In genomic region chr10:107858684-107859083, GRCm38 (mm10) we compare ENCODE assay signal across 9 mouse cellular contexts. TPM values are rescaled to one million over a fixed set of nuclear protein-coding genes. Genes with fewer than 3 reads are reported as not detected.
A peak's percentile ranks its signal among the peaks of the same experiment; 100 is the strongest.
DNase-seq lines count a peak whose midpoint lies in the region; ATAC-seq lines count a peak whose summit lies in the region.
"Had no signal": no experiment of that assay in that cellular context is flagged by ENCODE, and none has a peak within 500 bp of the region (broad histone marks: within the 10 kb centered on the region; RNA-seq: fewer than 3 reads in every experiment).

No protein-coding gene starts in this region.

- DNase-seq in heart, adult 18-20 months = peak; percentile 14 to 60
- no peak for DNase-seq in heart, adult 11 months
- peak; percentile 11 to 34 for DNase-seq in cerebellum, postnatal 25 days
- DNase-seq in layer of hippocampus, adult 9-10 months (ENCODE audit: low spot score) = peak; percentile 27
- peak; percentile 12 for DNase-seq in midbrain, embryonic 10.5 days (ENCODE audit: low spot score)
- no peak for DNase-seq in gastrocnemius, postnatal 10 days
- DNase-seq: liver, embryonic 13.5 days had no signal

- no peaks in the 10 kb centered on the region for H3K9me3 ChIP-seq in midbrain, embryonic 10.5 days (replicated peaks)
- H3K9me3 ChIP-seq: liver, embryonic 13.5 days had no signal

- H3K36me3 ChIP-seq in midbrain, embryonic 10.5 days = no peaks in the 10 kb centered on the region
- H3K36me3 ChIP-seq: liver, embryonic 13.5 days had no signal

- peak; percentile 66 for ATAC-seq in CD4-positive, CD25-positive, alpha-beta regulatory T cell, adult 4 months
- ATAC-seq in hematopoietic stem cell, adult 5-6 weeks (replicated peaks in 1 of 2; ENCODE audit: insufficient read depth in 1 of 2, low FRiP score in 2 of 2, low TSS enrichment in 1 of 2, low read depth in 1 of 2, poor library complexity in 2 of 2, severe bottlenecking in 2 of 2) = peak; percentile 78 to 79; a peak in 3 of 4 replicates

- H3K27ac ChIP-seq in midbrain, embryonic 10.5 days (replicated peaks) = no peak overlapping the region
- H3K27ac ChIP-seq: liver, embryonic 13.5 days had no signal

- WGBS in midbrain, embryonic 10.5 days = 33% methylated on average over 7 of the region's 7 CpGs

- no peaks in the 10 kb centered on the region for H3K4me1 ChIP-seq in midbrain, embryonic 10.5 days
- H3K4me1 ChIP-seq: liver, embryonic 13.5 days had no signal

- H3K27me3 ChIP-seq in midbrain, embryonic 10.5 days (ENCODE audit: low read depth, poor library complexity, severe bottlenecking) = no peaks in the 10 kb centered on the region
- H3K27me3 ChIP-seq: liver, embryonic 13.5 days had no signal

- H3K4me3 ChIP-seq in midbrain, embryonic 10.5 days = no peak overlapping the region
- H3K4me3 ChIP-seq: liver, embryonic 13.5 days had no signal

RNA-seq across cellular contexts. Expression of gene Otogl, which starts 53.2 kb away (rescaled TPM):
- total RNA-seq in heart, adult 18-20 months (2021) = under 1 TPM; 0.05 TPM
- polyA plus RNA-seq in CD4-positive, CD25-positive, alpha-beta regulatory T cell, adult 4 months (2017; shearing (Covaris generic)) = not detected
- total RNA-seq in hematopoietic stem cell, adult 5-6 weeks (2017) = 0.13 TPM in 1 of 2 replicates, not detected in the other
- 0.01 TPM in 1 of 2 replicates, not detected in the other for polyA plus RNA-seq in midbrain, embryonic 10.5 days (2016; fragmentation: Nextera tagmentation; extraction: Ambion mirVana)
- total RNA-seq in gastrocnemius, postnatal 10 days (2021) = under 1 TPM in 1 of 2 experiments, not detected in 1; 0.05 TPM

Comparison
In these comparisons a context has a peak if more than half of its experiments do, and no peak if none do; other contexts are left out.
1. DNase-seq: peak in heart, adult 18-20 months (2 of 2), cerebellum, postnatal 25 days (2 of 2), layer of hippocampus, adult 9-10 months (single experiment) and midbrain, embryonic 10.5 days (single experiment); none in heart, adult 11 months (single experiment) and gastrocnemius, postnatal 10 days (single experiment).